Mouse (Mus musculus) kidney, embryonic 14.5 days (tissue): ENCODE measurements around the gene Mindy1. TPM values are rescaled to one million over a fixed set of nuclear protein-coding genes. Genes with fewer than 3 reads are reported as not detected.
"Not testable (repeated sequence)": the region's sequence is repeated elsewhere in the genome, so short reads cannot be mapped to it uniquely, and the experiment has no call there.

Experiments used
- ATAC-seq: fragments of 200-750 bp; cut with Nextera tagmentation; 2 replicates; pipeline ENCODE4 v1.8.0; 2017; ENCODE audit warnings: moderate number of reproducible peaks, mild to moderate bottlenecking, moderate TSS enrichment, moderate library complexity; ENCODE audit not compliant: low FRiP score, low TSS enrichment
- H3K27ac ChIP-seq: fragments of 300-500 bp; sonication (generic); 2 replicates; pipeline ENCODE4 v1.5.1; 2014; ENCODE audit warnings: low read depth, mild to moderate bottlenecking, low read length, moderate library complexity, mixed read lengths
- H3K27me3 ChIP-seq: fragments of 300-500 bp; sonication (generic); 2 replicates; pipeline ENCODE4 v1.6.1; 2014; ENCODE audit warnings: mild to moderate bottlenecking, low read length; ENCODE audit not compliant: control insufficient read depth, insufficient read depth
- H3K36me3 ChIP-seq: fragments of 300-500 bp; sonication (generic); 2 replicates; pipeline ENCODE4 v1.6.1; 2014; ENCODE audit warnings: low read length, mixed read lengths; ENCODE audit not compliant: control insufficient read depth, insufficient read depth
- H3K4me1 ChIP-seq: fragments of 300-500 bp; sonication (generic); 2 replicates; pipeline ENCODE4 v1.6.1; 2014; ENCODE audit warnings: low read length, mixed read lengths; ENCODE audit not compliant: control insufficient read depth, insufficient read depth
- H3K4me2 ChIP-seq: fragments of 300-500 bp; sonication (generic); replicated peaks from 2 replicates; pipeline ENCODE4 v1.6.1; 2014; ENCODE audit warnings: low read depth, mild to moderate bottlenecking, low read length
- H3K4me3 ChIP-seq: fragments of 300-500 bp; sonication (generic); 2 replicates; pipeline ENCODE4 v1.5.1; 2014; ENCODE audit warnings: mild to moderate bottlenecking, low read length
- H3K9ac ChIP-seq: fragments of 300-500 bp; sonication (generic); 2 replicates; pipeline ENCODE4 v1.6.1; 2014; ENCODE audit warnings: low read depth, mild to moderate bottlenecking, low read length, moderate library complexity
- H3K9me3 ChIP-seq: fragments of 300-500 bp; sonication (generic); 2 replicates; pipeline ENCODE4 v1.6.1; 2016; ENCODE audit warnings: low read length; ENCODE audit not compliant: control insufficient read depth
- WGBS: fragments of 180-500 bp; shearing (Covaris S2); extraction: QIAGEN DNeasy Blood & Tissue Kit; methylation state at CpG from one replicate; pipeline ENCODE4 v1.1.7; 2014; 5-methylcytosine and 5-hydroxymethylcytosine counted together
- polyA plus RNA-seq: library from polyadenylated mRNA; unstranded; fragments of >200 nt; fragmentation: Nextera tagmentation; extraction: Ambion mirVana; gene quantifications from 2 replicates; pipeline ENCODE4 v1.2.1, GENCODE M21; 2014

The Mindy1 gene
- polyA plus RNA-seq, 1 experiment from 2014 or later = 40.9 TPM

- WGBS = 97% methylated on average over 9 of the region's 9 CpGs
- not testable (repeated sequence) for ATAC-seq, H3K4me2 ChIP-seq, H3K4me1 ChIP-seq, H3K9ac ChIP-seq, H3K27me3 ChIP-seq, H3K9me3 ChIP-seq, H3K4me3 ChIP-seq, H3K27ac ChIP-seq
- H3K36me3 ChIP-seq = peaks cover 85% of the 10 kb centered on the region
Measured at GRCm38 (mm10) chr3:95343356-95344000, 62.3 kb downstream of the Mindy1 start.

Other genes starting within 250 kb of the Mindy1 start
- gene Psmd4, start 238.7 kb upstream of the Mindy1 start, polyA plus RNA-seq = 261 and 286 TPM in 2 replicates
- 16.9 and 22.8 TPM in 2 replicates for gene Pip5k1a, start 174.4 kb upstream of the Mindy1 start, polyA plus RNA-seq
- gene Vps72, start 170.3 kb upstream of the Mindy1 start, polyA plus RNA-seq = 182 and 190 TPM in 2 replicates
- 1.5 and 1.7 TPM in 2 replicates for gene Tmod4, start 156.9 kb upstream of the Mindy1 start, polyA plus RNA-seq
- gene Scnm1, start 147.3 kb upstream of the Mindy1 start, polyA plus RNA-seq = 69.6 and 84.7 TPM in 2 replicates
- 6.9 and 9.1 TPM in 2 replicates for gene Lysmd1, start 147.3 kb upstream of the Mindy1 start, polyA plus RNA-seq
- gene Tnfaip8l2, start 139.0 kb upstream of the Mindy1 start, polyA plus RNA-seq = 2.1 TPM in 2 replicates
- 5.3 and 5.8 TPM in 2 replicates for gene Sema6c, start 120.9 kb upstream of the Mindy1 start, polyA plus RNA-seq
- 9.7 and 15.4 TPM in 2 replicates for gene Gabpb2, start 63.4 kb upstream of the Mindy1 start, polyA plus RNA-seq
- 109 and 113 TPM in 2 replicates for gene Cdc42se1, start 52.6 kb upstream of the Mindy1 start, polyA plus RNA-seq
- 18.5 and 19.1 TPM in 2 replicates for gene Mllt11, start 49.2 kb upstream of the Mindy1 start, polyA plus RNA-seq
- 0.19 and 0.57 TPM in 2 replicates for gene Gm128, start 39.7 kb upstream of the Mindy1 start, polyA plus RNA-seq
- 2.1 and 2.4 TPM in 2 replicates for gene Bnipl, start 30.2 kb upstream of the Mindy1 start, polyA plus RNA-seq
- gene Prune1, start 731 bp downstream of the Mindy1 start, polyA plus RNA-seq = 15.4 and 22.1 TPM in 2 replicates
- 3.7 and 4.3 TPM in 2 replicates for gene Anxa9, start 25.8 kb downstream of the Mindy1 start, polyA plus RNA-seq
- 103 and 154 TPM in 2 replicates for gene Cers2, start 33.4 kb downstream of the Mindy1 start, polyA plus RNA-seq
- gene Setdb1, start 75.9 kb downstream of the Mindy1 start, polyA plus RNA-seq = 30.2 and 56.5 TPM in 2 replicates
- not detected in 2 replicates for gene 4930558C23Rik, start 121.5 kb downstream of the Mindy1 start, polyA plus RNA-seq
- 15.6 and 35.4 TPM in 2 replicates for gene Arnt, start 153.0 kb downstream of the Mindy1 start, polyA plus RNA-seq
- gene Ctsk, start 217.9 kb downstream of the Mindy1 start, polyA plus RNA-seq = 3.0 and 3.6 TPM in 2 replicates
- 9.9 and 12.2 TPM in 2 replicates for gene Ctss, start 245.4 kb downstream of the Mindy1 start, polyA plus RNA-seq